Comparison of ENCODE assay signal across 8 mouse cellular contexts in genomic region chr9:113719063-113719462, GRCm38 (mm10). TPM values are rescaled to one million over a fixed set of nuclear protein-coding genes. Genes with fewer than 3 reads are reported as not detected.
DNase-seq lines count a peak whose midpoint lies in the region; ATAC-seq and TF ChIP-seq lines count a peak whose summit lies in the region.

No protein-coding gene starts in this region.

- no peak overlapping the region for H3K4me3 ChIP-seq in forebrain, postnatal 0 days (ENCODE audit: low read depth, low read length)
- H3K4me3 ChIP-seq in forebrain, embryonic 11.5 days (ENCODE audit: low read depth, low read length), result no peak overlapping the region

- no peak overlapping the region for H3K27ac ChIP-seq in forebrain, postnatal 0 days (ENCODE audit: low read depth, low read length)
- no peak overlapping the region for H3K27ac ChIP-seq in forebrain, embryonic 11.5 days (ENCODE audit: low read depth, low read length)

- no peaks in the 10 kb centered on the region for H3K9me3 ChIP-seq in forebrain, postnatal 0 days (ENCODE audit: low read length)
- no peaks in the 10 kb centered on the region for H3K9me3 ChIP-seq in forebrain, embryonic 11.5 days (ENCODE audit: control insufficient read depth, low read length)

- H3K4me1 ChIP-seq in forebrain, postnatal 0 days (ENCODE audit: insufficient read depth), result no peaks in the 10 kb centered on the region
- no peaks in the 10 kb centered on the region for H3K4me1 ChIP-seq in forebrain, embryonic 11.5 days (replicated peaks; ENCODE audit: control insufficient read depth, insufficient read depth, low read length)

- no peaks in the 10 kb centered on the region for H3K36me3 ChIP-seq in forebrain, postnatal 0 days (ENCODE audit: insufficient read depth)
- H3K36me3 ChIP-seq in forebrain, embryonic 11.5 days (ENCODE audit: control insufficient read depth, insufficient read depth, low read length), result no peaks in the 10 kb centered on the region

- H3K4me2 ChIP-seq in forebrain, postnatal 0 days (ENCODE audit: low read depth), result no peak overlapping the region
- no peak overlapping the region for H3K4me2 ChIP-seq in forebrain, embryonic 11.5 days (ENCODE audit: low read depth, low read length, severe bottlenecking)

- peak; percentile 30 for DNase-seq in forebrain, postnatal 0 days
- no peak for DNase-seq in forebrain, embryonic 11.5 days (ENCODE audit: low spot score)
- peak; percentile 36 for DNase-seq in right cerebral cortex, adult 18-20 months
- DNase-seq in right cerebral cortex, postnatal 36 days (ENCODE audit: low spot score in 2 of 2), result no peak
- peak; percentile 39 for DNase-seq in embryo, embryonic 9.5 days (ENCODE audit: extremely low spot score)
- DNase-seq in kidney, postnatal 10 days, result peak; percentile 66
- DNase-seq in right cerebral cortex, postnatal 10 days (ENCODE audit: low spot score in 2 of 2), result peak; percentile 58 to 61
- no peak for DNase-seq in gastrocnemius, adult 8-10 months (ENCODE audit: low spot score in 2 of 2)

- TF ChIP-seq CTCF in forebrain, postnatal 0 days (IDR thresholded peaks at IDR 0.05; ENCODE audit: low read depth), result peak; percentile 66

- peak; percentile 68 for ATAC-seq in forebrain, postnatal 0 days
- ATAC-seq in forebrain, embryonic 11.5 days (replicated peaks; ENCODE audit: low FRiP score), result no peak

- 34% methylated on average over 5 of the region's 5 CpGs for WGBS in forebrain, postnatal 0 days
- WGBS in forebrain, embryonic 11.5 days, result 49% methylated on average over 5 of the region's 5 CpGs

- H3K27me3 ChIP-seq in forebrain, postnatal 0 days (ENCODE audit: insufficient read depth, low read length), result no peaks in the 10 kb centered on the region
- H3K27me3 ChIP-seq in forebrain, embryonic 11.5 days (ENCODE audit: control insufficient read depth, insufficient read depth, low read length), result no peaks in the 10 kb centered on the region

- no peak overlapping the region for H3K9ac ChIP-seq in forebrain, postnatal 0 days
- no peak overlapping the region for H3K9ac ChIP-seq in forebrain, embryonic 11.5 days (ENCODE audit: low read length)

RNA-seq across cellular contexts. Expression of gene Pdcd6ip, which starts 11.0 kb away (rescaled TPM):
- total RNA-seq in forebrain, postnatal 0 days (2014; rRNA removed), result 20.7 and 34.7 TPM in 2 replicates
- 28.8 and 29.3 TPM in 2 replicates for polyA plus RNA-seq in forebrain, postnatal 0 days (2015; fragmentation: Nextera tagmentation; extraction: Ambion mirVana)
- polyA plus RNA-seq in forebrain, embryonic 11.5 days (2014; fragmentation: Nextera tagmentation; extraction: Ambion mirVana), result 56.7 and 66.7 TPM in 2 replicates
- total RNA-seq in gastrocnemius, adult 8-10 months (2022), result 10 to 100 TPM; 31.3 to 38.5 (median 36.6) TPM

RNA-seq across cellular contexts. Expression of gene Clasp2, which starts 22.2 kb away (rescaled TPM):
- total RNA-seq in forebrain, postnatal 0 days (2014; rRNA removed), result 243 and 278 TPM in 2 replicates
- polyA plus RNA-seq in forebrain, postnatal 0 days (2015; fragmentation: Nextera tagmentation; extraction: Ambion mirVana), result 58.7 and 95.6 TPM in 2 replicates
- 53.7 and 59.2 TPM in 2 replicates for polyA plus RNA-seq in forebrain, embryonic 11.5 days (2014; fragmentation: Nextera tagmentation; extraction: Ambion mirVana)
- 10 to 100 TPM; 44.7 to 45.6 (median 44.9) TPM for total RNA-seq in gastrocnemius, adult 8-10 months (2022)

Comparison
In these comparisons a context has a peak if more than half of its experiments do, and no peak if none do; other contexts are left out.
1. DNase-seq: peak in forebrain, postnatal 0 days (single experiment), right cerebral cortex, adult 18-20 months (single experiment), embryo, embryonic 9.5 days (single experiment), kidney, postnatal 10 days (single experiment) and right cerebral cortex, postnatal 10 days (2 of 2); none in forebrain, embryonic 11.5 days (single experiment), right cerebral cortex, postnatal 36 days (0 of 2) and gastrocnemius, adult 8-10 months (0 of 2).